Mouse (Mus musculus): ENCODE results near the gene Rnf207. TPM values are rescaled to one million over a fixed set of nuclear protein-coding genes. Genes with fewer than 3 reads are reported as not detected.

Gene Rnf207
- polyA plus RNA-seq, 1 experiment from 2014 or later: 0.32 TPM

- Histone ChIP-seq H3K36me3 (peaks cover 33% of the 10 kb centered on the region), H3K9me3 (no peaks in the 10 kb centered on the region), H3K27me3 (peaks cover 6% of the 10 kb centered on the region; the same call in 1 of the 2 replicates), H3K4me1 (peaks cover 16% of the 10 kb centered on the region), H3K4me2 (replicated peaks) (peak within 1 kb of the TSS; percentile 93), H3K27ac (0 out of 2 replicates have a peak within 1 kb of the TSS, but pooled peaks have one; percentile 35), H3K9ac (peak within 1 kb of the TSS; percentile 95), H3K4me3 (peak within 1 kb of the TSS; percentile 74)
- peak; percentile 96 for ATAC-seq (ENCODE audit: low FRiP score, low read depth)
- WGBS: under 1% methylated on average over 70 of the region's 70 CpGs
Observed at GRCm38 (mm10) chr4:152325574-152326411, 7.0 kb upstream of the Rnf207 start, which contains the start of gene Rpl22. Gene Rpl22 (plus strand): TSS chr4:152325742.

- Histone ChIP-seq H3K9ac (peak overlapping the region; percentile 48; the same call in 1 of the 2 replicates), H3K9me3 (no peaks in the 10 kb centered on the region), H3K27me3 (peaks cover 6% of the 10 kb centered on the region; the same call in 1 of the 2 replicates), H3K36me3 (peaks cover 24% of the 10 kb centered on the region), H3K4me3 (peak overlapping the region; percentile 74), H3K27ac (no peak overlapping the region), H3K4me2 (replicated peaks) (peak overlapping the region; percentile 93), H3K4me1 (peaks cover 16% of the 10 kb centered on the region)
- ATAC-seq (ENCODE audit: low FRiP score, low read depth): peak; percentile 34
- 52% methylated on average over 16 of the region's 16 CpGs for WGBS
Observed at GRCm38 (mm10) chr4:152324641-152325562, 6.1 kb upstream of the Rnf207 start.

DNA sequence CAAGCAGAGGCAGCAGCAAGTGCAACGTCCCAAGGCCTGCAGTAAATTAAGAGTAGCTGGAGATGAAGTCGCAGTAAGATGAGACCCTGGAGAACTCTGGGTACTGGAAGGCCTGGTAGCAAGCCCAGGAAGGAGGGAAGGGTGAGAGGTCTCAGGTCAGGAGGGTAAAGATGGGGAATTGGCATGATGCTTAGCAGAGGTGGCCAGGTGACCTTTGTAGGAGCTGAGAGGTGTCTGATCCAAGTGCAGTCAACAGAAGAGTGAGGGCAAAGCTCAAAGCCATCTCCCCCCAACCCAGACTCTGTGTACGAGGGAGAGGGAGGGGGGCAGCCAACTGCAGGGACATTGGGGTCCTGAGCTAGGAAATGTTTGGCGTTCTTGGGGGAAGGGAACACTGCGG lies 2.7 kb upstream of the Rnf207 start:
- Histone ChIP-seq H3K27me3 (peaks cover 37% of the 10 kb centered on the region), H3K9ac (no peak overlapping the region), H3K4me2 (replicated peaks) (no peak overlapping the region), H3K4me1 (peaks cover 7% of the 10 kb centered on the region; the same call in 1 of the 2 replicates), H3K27ac (no peak overlapping the region), H3K4me3 (no peak overlapping the region), H3K9me3 (no peaks in the 10 kb centered on the region), H3K36me3 (no peaks in the 10 kb centered on the region)
- no peak for ATAC-seq (ENCODE audit: low FRiP score, low read depth)
- WGBS: 43% methylated on average over 5 of the region's 5 CpGs

DNA sequence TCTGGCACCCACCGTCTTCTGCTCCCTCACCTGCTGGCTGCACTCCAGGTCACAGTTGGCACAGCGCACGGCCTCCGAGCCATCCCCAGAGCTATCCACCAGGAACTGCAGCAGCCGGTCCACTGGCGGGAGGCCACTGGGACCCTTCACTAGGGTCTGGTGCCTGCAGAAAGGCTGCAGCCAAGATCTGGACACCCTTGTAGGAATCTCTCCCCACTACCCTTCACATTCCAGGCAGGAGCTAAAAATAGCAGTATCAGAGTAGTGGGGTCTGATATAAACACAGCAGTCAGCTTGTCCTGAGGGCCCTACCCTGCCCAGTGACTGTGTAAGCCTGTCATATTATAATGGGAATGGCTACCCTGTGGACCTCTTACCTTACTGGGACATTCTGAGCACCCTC lies 1.2 kb downstream of the Rnf207 start:
- no peak overlapping the region for H3K9ac ChIP-seq
- ATAC-seq (ENCODE audit: low FRiP score, low read depth): no peak
- H3K27ac ChIP-seq: no peak overlapping the region
- H3K9me3 ChIP-seq: no peaks in the 10 kb centered on the region
- H3K4me1 ChIP-seq: peaks cover 28% of the 10 kb centered on the region
- H3K36me3 ChIP-seq: no peaks in the 10 kb centered on the region
- H3K4me3 ChIP-seq: no peak overlapping the region
- WGBS: 80% methylated on average over 6 of the region's 6 CpGs
- H3K27me3 ChIP-seq: peaks cover 75% of the 10 kb centered on the region
- no peak overlapping the region for H3K4me2 ChIP-seq (replicated peaks)

- ATAC-seq (ENCODE audit: low FRiP score, low read depth): no peak
- peaks cover 89% of the 10 kb centered on the region for H3K27me3 ChIP-seq
- H3K4me1 ChIP-seq: peaks cover 36% of the 10 kb centered on the region
- H3K9ac ChIP-seq: peak overlapping the region; percentile 32; the same call in 1 of the 2 replicates
- no peaks in the 10 kb centered on the region for H3K9me3 ChIP-seq
- under 1% methylated on average over 43 of the region's 43 CpGs for WGBS
- peak overlapping the region; percentile 61 for H3K4me2 ChIP-seq (replicated peaks)
- H3K36me3 ChIP-seq: no peaks in the 10 kb centered on the region
- H3K4me3 ChIP-seq: peak overlapping the region; percentile 37
- no peak overlapping the region for H3K27ac ChIP-seq
Observed at GRCm38 (mm10) chr4:152315498-152316213, 3.1 kb downstream of the Rnf207 start.

- H3K27ac ChIP-seq: no peak overlapping the region
- peaks cover 2% of the 10 kb centered on the region for H3K36me3 ChIP-seq
- peak overlapping the region; percentile 41; the same call in 1 of the 2 replicates for H3K4me3 ChIP-seq
- peaks cover 35% of the 10 kb centered on the region for H3K4me1 ChIP-seq
- no peak for ATAC-seq (ENCODE audit: low FRiP score, low read depth)
- H3K9me3 ChIP-seq: no peaks in the 10 kb centered on the region
- H3K9ac ChIP-seq: no peak overlapping the region
- H3K4me2 ChIP-seq (replicated peaks): peak overlapping the region; percentile 68; the same call in 1 of the 2 replicates
- peaks cover 95% of the 10 kb centered on the region for H3K27me3 ChIP-seq
Observed at GRCm38 (mm10) chr4:152313934-152314333, 4.9 kb downstream of the Rnf207 start.

- Histone ChIP-seq H3K27me3 (peaks cover 88% of the 10 kb centered on the region), H3K4me2 (replicated peaks) (peak overlapping the region; percentile 68), H3K4me1 (peaks cover 30% of the 10 kb centered on the region), H3K9ac (peak overlapping the region; percentile 45), H3K4me3 (peak overlapping the region; percentile 41), H3K27ac (no peak overlapping the region), H3K36me3 (peaks cover 8% of the 10 kb centered on the region), H3K9me3 (no peaks in the 10 kb centered on the region)
- under 1% methylated on average over 29 of the region's 29 CpGs for WGBS
- ATAC-seq (ENCODE audit: low FRiP score, low read depth): 0 out of 2 replicates have a peak, but pooled peaks have one; percentile 13
Observed at GRCm38 (mm10) chr4:152313211-152313632, 5.6 kb downstream of the Rnf207 start.

DNA sequence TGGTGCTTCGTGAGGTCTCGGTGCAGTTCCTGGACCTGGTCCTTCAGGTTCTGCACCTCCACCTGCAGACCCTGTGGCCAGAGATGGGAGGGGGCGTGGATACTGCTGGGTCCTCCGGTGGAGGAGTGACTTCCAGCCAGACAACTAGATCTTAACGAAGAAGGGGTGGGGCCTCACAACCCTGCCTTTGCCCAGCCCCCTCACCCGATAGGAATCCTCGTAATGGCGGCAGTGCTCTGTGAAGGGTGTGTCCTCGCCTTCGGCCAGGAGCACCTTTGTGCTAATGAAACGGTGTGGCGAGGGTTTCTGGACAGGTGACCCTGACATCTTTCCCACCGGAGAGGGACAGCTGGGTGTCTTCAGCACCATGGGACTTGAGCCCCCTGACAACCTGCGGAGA lies 6.6 kb downstream of the Rnf207 start:
- H3K4me2 ChIP-seq (replicated peaks): peak overlapping the region; percentile 68
- peak overlapping the region; percentile 41 for H3K4me3 ChIP-seq
- peaks cover 30% of the 10 kb centered on the region for H3K4me1 ChIP-seq
- no peak for ATAC-seq (ENCODE audit: low FRiP score, low read depth)
- H3K9ac ChIP-seq: no peak overlapping the region
- WGBS: 2% methylated on average over 14 of the region's 14 CpGs
- H3K27ac ChIP-seq: no peak overlapping the region
- peaks cover 78% of the 10 kb centered on the region for H3K27me3 ChIP-seq
- H3K36me3 ChIP-seq: peaks cover 15% of the 10 kb centered on the region
- H3K9me3 ChIP-seq: no peaks in the 10 kb centered on the region

DNA sequence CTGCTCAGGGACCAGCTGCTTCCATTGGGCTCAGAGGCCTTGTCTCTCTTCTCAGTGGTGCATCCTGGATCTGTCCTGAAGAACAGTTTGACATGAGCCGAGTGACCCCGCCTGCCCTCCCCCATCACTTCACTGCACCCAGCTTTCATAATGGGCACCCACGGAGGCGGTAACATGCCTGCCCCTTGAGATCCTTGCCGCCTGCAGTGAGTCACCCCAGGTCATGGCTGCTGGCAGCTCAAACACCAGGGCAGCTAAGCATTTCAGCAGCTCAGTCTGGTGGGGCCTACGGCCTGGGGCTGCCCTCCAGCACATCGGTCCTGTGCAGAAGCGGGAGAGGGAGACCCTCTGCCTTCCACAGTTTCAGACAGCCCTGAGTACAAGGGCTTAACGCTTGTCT lies 11.3 kb downstream of the Rnf207 start:
- H3K36me3 ChIP-seq: peaks cover 56% of the 10 kb centered on the region
- H3K9ac ChIP-seq: no peak overlapping the region
- peaks cover 7% of the 10 kb centered on the region; the same call in 1 of the 2 replicates for H3K4me1 ChIP-seq
- no peaks in the 10 kb centered on the region for H3K9me3 ChIP-seq
- 79% methylated on average over 9 of the region's 9 CpGs for WGBS
- no peak overlapping the region for H3K4me2 ChIP-seq (replicated peaks)
- no peak for ATAC-seq (ENCODE audit: low FRiP score, low read depth)
- no peak overlapping the region for H3K4me3 ChIP-seq
- no peak overlapping the region for H3K27ac ChIP-seq
- peaks cover 31% of the 10 kb centered on the region for H3K27me3 ChIP-seq

DNA sequence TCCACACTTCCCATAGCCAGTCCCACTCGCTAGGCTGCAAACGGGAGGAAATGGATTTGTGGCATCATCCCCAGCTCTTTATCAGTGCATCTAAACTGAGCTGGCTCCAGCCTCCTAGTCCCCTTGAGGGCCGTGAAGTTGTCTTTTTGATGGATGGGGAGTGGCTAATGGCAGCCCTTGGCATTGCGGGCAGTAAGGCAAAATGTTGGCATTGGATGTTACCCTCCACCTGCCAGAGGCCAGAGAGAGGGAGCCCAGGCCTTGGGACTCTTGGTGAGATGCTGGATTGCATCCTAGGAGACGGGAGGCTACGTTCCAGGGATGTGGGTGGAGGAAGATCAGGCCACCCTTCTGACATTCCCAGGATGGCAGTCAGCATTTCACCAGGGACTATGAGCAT lies 12.8 kb downstream of the Rnf207 start:
- peaks cover 72% of the 10 kb centered on the region for H3K36me3 ChIP-seq

GRCm38 (mm10) chr4:152304685-152305084 lies 14.1 kb downstream of the Rnf207 start:
- Histone ChIP-seq H3K9me3 (no peaks in the 10 kb centered on the region), H3K36me3 (peaks cover 85% of the 10 kb centered on the region), H3K4me1 (no peaks in the 10 kb centered on the region), H3K4me2 (replicated peaks) (no peak overlapping the region), H3K27ac (no peak overlapping the region), H3K9ac (no peak overlapping the region), H3K4me3 (no peak overlapping the region), H3K27me3 (peaks cover 3% of the 10 kb centered on the region; the same call in 1 of the 2 replicates)
- no peak for ATAC-seq (ENCODE audit: low FRiP score, low read depth)
- 92% methylated on average over 6 of the region's 6 CpGs for WGBS

More for the DNA sequence above, 12.8 kb downstream of the Rnf207 start:
- Histone ChIP-seq H3K27ac (no peak overlapping the region), H3K4me1 (no peaks in the 10 kb centered on the region), H3K9ac (peak overlapping the region; percentile 13; the same call in 1 of the 2 replicates), H3K4me2 (replicated peaks) (no peak overlapping the region), H3K27me3 (peaks cover 16% of the 10 kb centered on the region), H3K9me3 (no peaks in the 10 kb centered on the region), H3K4me3 (no peak overlapping the region)
- 70% methylated on average over 6 of the region's 6 CpGs for WGBS
- no peak for ATAC-seq (ENCODE audit: low FRiP score, low read depth)

Data from limb, embryonic 13.5 days (tissue).